Mouse (Mus musculus) heart, adult 9 months (tissue): ENCODE results near the gene Shkbp1.

Experiments
- DNase-seq, 2 experiments: peaks; one replicate each; pipeline ENCODE4 v3.0.0; 2022; ENCODE audit warnings: low spot score in 2 of 2

The Shkbp1 gene

DNA sequence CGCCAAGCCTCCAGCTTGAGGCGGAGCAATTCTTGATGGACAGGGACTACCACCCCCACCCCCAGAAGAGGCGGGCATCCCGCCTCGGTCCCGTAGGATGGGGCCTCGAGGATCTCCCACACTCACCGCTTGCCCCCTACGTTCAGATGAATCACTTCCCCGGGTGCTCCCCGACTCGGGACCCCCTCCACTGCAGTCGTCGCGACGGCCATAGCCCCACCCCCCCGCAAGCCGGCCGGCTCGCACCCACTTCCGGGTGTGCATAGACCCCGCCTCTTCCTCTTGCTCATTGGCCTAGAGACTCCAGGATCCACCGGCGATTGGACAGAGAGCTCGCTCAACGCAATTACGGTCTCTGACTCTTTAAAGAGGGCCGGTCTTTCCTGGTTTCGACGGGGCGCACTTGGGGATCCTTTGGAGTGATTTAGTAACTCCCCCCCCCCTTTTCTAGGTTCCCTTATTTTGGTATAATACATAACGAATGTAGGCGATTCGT is at the start of gene Shkbp1:
Gene Shkbp1 (minus strand): TSS at position 275 of the 496 bp plus-strand sequence.
- DNase-seq = peak; percentile 88 to 93

DNA sequence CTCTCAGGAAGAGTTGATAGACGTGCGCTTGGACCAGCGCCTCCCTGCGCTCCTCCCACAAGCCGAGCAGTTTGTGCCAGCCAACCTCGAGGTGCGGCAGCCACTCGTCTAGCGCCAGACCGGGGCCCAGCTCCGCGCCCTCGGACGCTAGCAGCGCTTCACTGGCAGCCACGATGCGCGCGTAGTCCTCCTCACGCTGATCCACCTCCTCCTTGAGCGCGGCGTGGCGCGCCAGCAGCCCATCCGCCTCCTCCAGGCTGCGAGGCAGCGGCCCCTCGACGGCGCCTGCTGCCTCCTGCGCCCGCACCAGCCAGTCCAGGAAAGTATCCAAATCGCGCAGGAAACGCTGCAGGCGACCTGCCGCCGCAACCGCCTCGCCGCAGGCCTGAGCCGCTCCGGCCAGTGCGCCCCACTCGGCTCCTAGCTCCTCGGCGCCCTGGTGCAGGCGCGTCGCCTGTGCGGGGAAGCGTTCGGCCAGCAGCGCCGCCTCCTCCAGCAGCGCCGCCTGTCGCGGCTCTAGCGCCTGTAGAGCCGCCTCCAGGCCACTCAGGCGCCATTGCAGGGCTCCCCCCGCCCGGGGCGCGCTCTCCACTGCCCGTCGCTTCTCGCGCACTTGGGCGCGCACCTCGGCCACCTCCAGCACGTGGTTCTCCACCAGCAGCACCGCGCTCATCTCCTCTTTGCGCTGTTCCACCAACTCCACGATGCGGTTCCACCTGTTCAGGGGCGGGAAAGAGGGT is 48.6 kb upstream of the Shkbp1 start:
- no peak for DNase-seq

DNA sequence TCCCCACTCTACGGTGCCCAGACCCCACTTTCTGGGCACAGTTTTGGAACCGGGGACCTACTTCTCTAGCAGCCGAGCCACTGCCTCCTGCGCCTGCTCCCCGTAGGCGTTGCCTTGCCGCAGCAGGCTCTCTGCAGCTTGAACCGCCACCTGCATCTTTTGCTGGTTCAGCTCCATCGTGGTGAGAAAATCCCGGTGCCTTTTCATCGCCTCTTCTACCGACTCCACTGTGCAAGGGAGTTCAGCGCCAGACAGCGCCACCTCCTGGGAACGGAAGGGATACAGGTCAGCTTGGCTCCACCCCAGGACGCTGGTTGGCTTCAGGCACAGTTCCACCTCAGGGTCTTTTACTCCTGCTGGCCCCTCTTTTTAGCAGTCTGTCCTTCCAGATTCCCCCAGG is 46.9 kb upstream of the Shkbp1 start:
- peak; percentile 6 to 21 for DNase-seq

DNA sequence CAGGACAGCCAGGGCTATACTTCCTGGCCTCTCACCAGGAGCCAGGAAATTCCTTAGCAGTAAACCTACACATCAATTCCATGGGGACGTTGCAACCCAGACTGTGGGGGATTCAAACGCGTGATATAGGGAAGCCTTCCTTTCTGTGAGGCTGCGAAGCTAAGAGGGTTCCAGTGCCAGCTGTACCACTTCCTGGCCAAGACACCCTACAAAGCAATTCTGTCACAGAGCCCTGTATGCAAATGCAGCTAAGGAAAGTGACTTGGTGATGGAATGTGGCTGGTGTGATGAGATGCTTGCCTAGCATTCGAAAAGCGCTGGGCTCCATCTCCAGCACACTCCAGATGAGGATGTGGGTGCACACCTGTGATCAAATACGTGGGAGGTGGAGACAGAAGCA is 44.7 kb upstream of the Shkbp1 start:
- no peak for DNase-seq

DNA sequence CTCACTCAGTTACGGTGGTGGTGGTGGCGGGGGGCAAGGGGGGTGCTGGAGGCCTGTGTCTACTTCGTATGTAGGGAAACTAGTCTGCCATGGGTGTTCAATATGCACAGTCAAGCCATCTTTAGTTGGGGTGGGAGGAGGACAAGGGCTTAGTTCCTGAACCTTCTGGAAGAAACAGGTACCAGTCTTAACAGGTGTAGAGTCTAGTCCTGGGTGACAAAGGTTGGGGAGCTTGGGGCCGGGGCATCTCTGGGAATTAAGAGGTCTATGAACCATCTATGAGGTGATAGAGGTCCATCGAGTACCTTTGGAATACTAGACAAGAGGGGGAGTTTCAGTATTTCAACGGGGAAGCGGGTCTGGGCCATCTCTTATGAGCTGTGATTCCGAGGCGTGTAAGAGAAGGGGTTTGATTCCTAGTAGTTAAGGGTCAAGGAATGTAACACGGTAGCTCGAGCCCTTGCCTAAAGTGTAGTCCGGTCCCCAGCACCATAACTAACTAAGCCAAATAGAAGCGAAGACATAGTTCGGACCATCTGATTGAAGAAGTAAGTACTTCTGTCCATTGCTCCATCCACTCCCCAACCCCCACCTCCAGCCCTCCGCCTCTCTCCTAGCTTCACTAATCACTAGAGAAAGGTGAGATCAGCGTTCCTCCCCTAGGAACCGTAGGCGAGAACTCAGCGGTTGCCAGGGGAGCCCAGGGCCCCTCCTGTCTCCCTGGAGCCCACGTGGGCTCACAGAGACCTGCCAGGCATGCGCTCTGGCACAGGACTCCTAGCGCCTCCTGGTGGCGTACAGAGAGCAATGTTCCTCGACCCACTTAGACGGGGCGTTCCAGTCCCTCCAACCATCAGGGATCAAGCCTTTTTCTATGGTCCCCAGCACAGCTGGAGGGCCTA is 41.5 kb upstream of the Shkbp1 start:
- no peak for DNase-seq

DNA sequence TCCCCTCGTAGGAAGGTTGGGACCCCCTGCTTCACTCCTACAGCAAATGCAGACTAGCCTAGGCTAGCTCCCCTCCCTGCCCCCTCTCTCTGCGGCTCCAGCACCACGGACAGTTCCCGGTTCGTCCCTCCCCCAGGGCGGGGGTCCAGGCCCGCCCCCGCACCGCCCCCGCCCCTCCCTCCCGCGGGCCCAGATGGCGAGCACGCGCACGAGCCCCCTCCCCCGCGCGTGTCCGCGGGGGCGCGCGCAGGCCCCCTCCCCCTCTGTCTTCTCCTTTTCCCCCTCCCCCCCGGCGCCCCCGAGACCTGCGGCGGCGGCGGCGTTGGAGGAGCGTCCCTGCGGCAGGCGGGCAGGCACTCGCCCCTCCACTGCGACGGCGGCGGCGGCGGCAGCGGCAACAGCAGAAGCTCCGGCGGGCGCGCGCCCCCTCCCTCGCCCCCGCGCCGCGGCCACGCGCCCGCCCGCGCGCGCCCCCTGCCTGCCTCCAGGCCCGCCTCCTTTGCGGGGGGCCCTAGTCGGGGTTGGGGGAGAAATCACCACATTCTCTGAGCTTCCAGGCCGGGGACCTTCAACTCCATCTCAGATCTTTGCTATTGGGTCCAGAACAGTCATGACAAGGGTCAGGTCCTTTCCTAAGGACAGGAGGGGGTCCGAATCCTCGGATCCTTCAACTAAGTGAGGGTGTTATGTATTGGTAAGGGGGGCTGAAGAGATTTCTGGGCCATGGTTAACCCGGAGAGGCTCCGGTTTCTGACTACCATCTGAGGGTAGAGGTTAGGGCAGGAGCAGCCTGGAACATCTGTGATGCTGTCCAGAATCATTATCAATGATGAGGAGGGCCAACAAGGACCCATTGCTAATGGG is 40.6 kb upstream of the Shkbp1 start:
- DNase-seq = no peak

DNA sequence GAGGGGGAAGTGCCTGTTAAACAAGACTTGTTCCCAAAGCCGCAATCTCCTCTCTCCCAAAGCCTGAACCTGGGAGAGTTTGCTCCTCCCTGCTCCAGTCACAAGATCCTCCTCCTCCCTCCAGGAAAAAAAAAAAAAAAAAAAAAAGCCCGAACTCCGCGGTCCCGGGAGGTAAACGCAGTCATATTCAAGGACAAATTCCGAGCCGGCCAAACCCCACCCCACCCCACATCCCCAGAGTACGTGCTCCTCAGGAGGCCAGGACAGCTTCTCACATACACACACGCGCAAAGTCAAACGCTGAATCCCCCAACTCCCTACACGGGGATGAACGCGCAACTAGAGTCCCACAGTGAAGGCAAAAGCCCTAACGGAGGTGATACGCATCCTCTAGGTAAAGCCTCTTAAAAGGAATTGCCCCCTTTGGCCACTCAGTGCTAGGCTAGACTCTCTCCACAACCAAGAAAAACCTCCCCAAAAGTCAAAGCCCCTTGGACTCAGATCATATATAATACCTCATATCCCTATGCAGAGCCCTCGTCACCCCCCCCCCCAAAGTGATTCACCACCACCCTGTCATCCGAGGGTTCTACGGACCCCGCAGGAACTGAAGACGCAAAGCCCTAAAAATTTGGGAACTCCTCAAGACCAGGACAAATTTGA is 39.8 kb upstream of the Shkbp1 start:
- no peak for DNase-seq

DNA sequence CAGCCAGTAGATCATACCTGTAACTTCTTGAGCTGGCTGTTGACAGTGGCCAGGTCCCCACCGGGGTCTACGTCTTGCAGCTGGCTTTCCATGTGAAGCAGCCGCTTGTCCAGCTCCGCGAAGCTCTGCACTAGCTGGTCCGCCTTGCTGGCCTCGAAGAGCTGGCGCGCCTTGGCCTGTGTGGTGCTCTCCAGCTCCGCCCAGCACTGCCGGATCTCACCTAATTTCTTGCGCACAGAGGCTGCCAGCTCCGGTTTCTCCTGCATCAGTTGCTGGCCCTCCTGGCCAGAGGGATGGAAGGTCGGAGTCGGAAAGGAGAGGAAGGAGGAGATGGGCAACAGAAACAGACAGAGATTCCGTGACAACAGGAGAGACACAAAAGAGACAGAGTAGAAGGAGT is 35.6 kb upstream of the Shkbp1 start:
- DNase-seq = no peak

DNA sequence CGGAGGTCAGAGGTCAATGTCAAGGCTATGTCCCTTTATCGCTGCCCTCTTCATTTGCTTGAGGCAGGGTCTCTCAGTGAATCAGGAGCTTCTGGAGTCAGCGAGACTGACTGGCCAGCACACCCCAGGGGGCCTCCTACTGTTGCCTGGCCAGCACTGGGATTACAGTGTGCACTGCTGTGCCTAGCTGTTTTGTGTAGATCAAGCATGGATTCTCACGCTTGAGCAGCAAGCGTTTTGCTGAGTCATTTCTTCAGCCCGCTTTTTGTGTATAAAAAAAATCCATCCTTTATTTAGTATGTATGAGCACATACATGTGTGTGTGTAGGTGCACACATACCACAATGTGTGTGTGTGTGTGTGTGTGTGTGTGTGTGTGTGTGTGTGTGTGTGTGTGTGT is 33.4 kb upstream of the Shkbp1 start:
- no peak for DNase-seq

DNA sequence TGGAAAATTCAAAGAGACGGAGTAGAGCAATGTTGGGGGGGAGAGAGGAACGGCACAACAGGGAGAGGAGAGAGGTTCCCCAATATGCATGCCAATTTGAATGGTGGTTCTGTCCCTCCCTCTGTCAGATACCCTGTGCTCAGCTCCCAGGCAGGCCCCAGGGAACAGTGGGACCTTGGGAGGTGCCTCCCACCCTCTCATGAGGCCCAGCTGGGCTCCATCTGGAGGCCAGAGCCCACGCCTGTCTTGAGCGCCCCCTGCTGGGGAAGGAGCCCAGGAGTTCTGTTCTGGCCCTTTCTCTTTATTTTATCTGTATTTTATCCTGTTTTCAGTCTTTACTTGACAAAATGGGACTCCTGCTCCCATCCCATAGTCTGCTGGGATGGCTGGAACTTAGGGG is 28.9 kb upstream of the Shkbp1 start:
- peak; percentile 15 to 39 for DNase-seq

DNA sequence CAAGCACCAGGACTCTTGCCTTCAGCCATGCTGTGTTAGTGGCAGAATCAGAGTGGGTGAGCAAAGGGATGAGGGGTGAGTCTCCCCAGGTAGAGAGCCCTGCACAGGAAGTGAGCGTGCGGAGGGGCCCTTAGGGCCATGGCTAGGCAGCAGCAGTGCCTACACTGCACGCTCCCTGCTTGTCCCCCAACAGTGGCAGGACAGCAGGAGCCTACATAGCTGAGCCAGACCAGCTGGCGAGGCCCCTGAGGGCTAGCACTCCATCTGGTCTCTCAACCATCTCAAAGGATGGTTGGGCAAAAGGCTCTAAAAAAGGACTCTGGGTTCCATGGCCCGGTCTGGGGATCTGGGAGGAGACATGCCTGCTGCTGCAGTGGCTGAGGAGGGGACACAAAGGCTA is 28.3 kb upstream of the Shkbp1 start:
- no peak for DNase-seq

DNA sequence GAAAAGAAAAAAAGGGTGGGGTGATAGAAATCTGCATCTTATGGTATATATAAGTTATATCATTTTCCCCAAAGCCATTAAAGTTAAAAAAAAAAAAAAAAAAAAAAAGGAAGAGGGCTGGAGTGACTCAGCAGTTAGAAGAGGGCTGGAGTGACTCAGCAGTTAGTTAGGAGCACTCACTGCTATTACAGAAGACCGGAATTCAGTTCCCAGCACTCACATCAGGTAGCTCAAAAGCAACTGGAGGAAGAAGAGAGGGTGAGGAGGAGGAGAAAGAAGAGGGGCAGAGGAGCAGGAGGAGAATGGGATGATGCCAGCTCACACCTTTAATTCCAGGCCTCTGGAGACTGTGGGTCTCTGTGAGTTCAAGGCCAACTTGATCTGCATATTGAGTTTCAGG is 27.4 kb upstream of the Shkbp1 start:
- no peak for DNase-seq

DNA sequence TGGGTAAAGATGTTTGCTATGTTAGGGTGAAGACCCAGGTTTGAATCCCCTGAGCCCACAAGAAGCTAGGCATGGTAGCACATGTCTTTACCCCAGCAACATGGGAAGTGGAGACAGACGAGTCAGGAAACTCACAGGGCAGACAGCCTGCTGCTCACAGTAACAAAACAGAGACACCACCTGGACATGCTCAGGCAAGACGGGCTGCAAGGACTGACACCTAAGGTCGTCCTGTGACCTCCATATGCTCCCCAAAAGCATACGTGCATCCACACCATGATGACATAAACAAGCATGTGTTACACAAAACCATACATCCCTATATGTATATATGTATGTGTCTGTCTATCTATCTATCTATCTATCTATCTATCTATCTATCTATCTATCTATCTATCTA is 25.7 kb upstream of the Shkbp1 start:
- no peak for DNase-seq

DNA sequence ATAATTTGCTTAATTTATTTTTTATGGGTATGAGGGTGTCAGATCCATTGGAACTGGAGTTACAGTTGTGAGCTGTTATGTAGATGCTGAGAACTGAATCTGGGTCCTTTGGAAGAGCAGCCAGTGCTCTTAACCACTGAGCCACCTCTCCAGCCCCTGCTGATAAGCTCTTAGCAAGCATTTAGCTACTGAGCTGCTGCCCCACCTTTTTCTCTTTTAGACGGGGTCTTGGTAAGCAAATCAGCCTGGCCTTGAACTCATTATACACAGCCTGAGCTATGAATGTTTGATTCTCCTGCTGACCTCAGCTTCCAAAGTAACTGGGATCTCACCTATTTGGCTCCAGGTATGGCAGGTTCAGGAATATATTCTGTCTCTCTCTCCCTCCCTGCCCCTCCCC is 25.2 kb upstream of the Shkbp1 start:
- DNase-seq = no peak

DNA sequence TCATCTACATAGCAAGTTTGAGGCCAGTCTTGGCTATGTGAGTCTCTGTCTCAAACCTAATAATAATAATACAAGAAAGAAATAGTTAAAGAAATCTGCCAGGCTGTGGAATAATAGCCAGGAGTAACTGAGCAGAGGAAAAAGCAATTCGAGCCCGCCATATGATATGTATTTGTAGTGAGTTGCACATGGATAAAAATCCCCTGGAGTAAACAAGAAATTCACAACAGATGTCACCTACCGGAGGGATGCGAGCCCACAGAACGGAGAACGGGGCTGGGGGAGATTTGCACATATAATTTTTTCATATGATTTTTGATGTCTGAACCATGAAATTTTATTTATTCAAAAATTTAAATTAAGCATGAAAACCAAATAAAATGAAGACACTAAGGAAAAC is 24.0 kb upstream of the Shkbp1 start:
- DNase-seq = no peak

DNA sequence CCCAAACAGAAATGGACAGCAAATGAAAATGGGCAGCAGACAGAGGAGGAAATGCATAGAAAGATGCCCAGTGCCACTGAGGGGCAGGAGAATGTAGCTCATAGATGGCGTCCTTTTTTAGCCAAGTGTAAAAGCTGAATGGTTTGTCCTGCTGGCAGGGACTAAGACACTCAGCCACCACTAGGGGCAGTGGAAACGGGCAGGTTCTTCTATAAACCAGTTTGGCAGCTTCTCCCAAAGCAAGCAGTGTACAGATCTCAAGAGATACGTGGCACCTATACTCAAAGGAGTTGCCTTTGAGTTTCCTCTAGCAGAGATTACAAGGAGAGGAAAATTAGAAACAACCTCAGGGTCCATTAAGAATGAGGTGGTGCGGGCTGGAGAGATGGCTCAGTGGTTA is 22.6 kb upstream of the Shkbp1 start:
- no peak for DNase-seq

DNA sequence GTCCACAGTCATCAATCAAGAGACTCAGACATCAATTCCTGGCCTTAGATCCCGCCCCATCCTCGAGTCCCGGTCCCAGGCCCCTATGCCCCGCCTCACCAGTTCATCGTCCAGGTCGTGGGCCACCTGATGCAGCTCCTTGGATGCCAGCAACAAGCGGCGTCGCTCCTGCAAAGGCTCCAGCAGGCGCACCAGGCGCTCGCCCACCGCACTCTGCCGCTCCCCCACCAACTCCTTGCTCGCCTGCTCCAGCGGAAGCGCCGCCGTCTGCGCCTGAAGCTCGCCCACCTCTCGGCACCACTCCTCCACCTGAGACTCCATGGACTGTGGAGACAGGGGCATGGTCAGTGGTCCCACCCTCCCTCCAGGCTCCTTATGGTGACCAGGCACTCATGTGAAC is 19.5 kb upstream of the Shkbp1 start:
- DNase-seq = no peak

DNA sequence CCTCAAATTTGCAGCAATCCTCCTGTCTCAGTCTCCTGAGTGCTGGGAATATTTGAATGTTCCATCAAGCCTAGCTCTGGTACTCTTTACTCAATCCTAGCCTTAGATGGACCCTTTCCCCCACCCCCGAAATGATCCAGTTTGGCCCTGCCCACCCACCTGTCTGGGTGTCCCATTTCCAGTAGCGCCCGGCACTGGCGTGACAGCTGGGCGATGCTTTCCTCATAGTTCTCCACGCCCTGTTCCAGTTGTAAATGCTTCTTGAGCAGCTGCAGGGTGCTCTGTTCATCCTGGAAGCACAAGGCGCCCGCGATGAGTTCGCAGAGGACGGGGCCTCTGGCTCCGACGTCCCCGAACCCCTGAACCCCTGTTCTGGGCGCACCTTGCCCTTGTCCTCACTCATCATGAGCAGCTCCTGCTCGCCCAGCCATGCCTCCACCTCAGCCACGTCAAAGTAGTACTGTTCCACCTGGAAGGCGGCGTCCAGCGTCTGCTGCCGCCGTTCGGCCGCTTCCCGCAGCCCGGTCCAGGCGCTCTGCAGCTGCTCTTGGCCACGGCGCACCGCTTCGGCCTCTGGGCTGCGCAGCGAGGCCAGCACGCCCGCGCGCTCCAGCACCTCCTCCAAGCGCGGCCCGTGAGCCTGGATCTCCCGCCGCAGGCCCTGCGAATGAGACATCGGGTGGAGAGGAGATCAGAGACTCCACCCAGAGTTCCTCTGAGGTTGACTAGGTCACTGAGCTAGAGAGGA is 16.1 kb upstream of the Shkbp1 start:
- no peak for DNase-seq

DNA sequence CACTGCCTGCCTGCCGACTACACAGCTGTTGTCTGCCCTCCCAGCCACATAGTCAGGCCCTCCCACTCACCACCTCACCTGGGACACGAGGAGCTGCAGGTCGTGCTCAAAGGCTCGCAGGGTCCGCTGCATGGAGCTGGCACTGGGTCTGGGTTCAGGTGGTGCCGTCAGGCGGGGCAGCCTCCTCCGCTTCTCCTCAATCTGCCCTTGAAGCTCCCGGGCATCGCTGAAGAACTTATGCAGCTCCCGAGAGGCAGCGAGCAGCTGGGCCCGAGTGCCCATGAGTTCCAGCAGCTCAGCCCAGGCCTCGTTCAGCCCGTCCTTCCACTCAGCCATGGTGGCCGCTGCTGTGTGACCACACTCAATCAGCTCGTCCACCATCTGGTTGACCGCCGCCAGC is 13.3 kb upstream of the Shkbp1 start:
- DNase-seq = no peak

DNA sequence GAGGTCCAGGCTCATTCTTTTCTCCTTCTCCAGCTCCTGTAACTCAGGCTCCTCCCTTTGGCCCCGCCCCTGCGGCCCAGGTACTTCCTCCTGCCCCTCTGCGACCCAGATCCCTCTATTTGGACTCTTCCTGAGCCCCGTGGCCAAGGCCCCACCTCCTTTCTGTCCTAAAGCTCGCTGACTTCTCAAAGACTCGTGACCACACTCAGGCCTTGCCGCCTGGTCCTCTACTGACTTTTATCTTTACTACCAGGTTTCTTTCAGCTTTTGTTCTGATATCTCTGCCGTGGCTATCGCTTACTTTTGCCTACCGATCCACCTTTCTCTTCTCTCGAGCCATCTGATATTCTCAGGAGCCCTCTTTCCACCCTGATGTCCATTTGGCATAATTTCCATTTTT is 12.2 kb upstream of the Shkbp1 start:
- DNase-seq = no peak
